Mouse (Mus musculus) lung, adult 2 months (tissue): ENCODE data around the gene Ccdc92b. TPM values are rescaled to one million over a fixed set of nuclear protein-coding genes. Genes with fewer than 3 reads are reported as not detected.

Experiments used
- DNase-seq: peaks from one replicate; pipeline ENCODE4 v3.0.0; 2022
- H3K4me1 ChIP-seq: fragments of 200-500 bp; 2 replicates; pipeline ENCODE4 v1.6.1; 2011; ENCODE audit warnings: low read length; ENCODE audit not compliant: control insufficient read depth, insufficient read depth
- H3K4me3 ChIP-seq: fragments of 200-500 bp; replicated peaks from 2 replicates; pipeline ENCODE3; 2011; ENCODE audit warnings: low read depth, mild to moderate bottlenecking, control low read depth, low read length; ENCODE audit errors: extremely low read depth
- CTCF ChIP-seq: fragments of 200-500 bp; IDR thresholded peaks from 2 replicates; pipeline ENCODE4 v1.5.1; 2011; ENCODE audit warnings: mild to moderate bottlenecking, low read length, control low read depth; ENCODE audit not compliant: insufficient read depth
- POLR2A ChIP-seq: fragments of 200-500 bp; IDR thresholded peaks from 2 replicates; pipeline ENCODE4 v1.6.1; 2011; ENCODE audit warnings: low read depth, mild to moderate bottlenecking, control low read depth, low read length, borderline replicate concordance; ENCODE audit errors: extremely low read depth
- WGBS: fragments of 180-500 bp; shearing (Covaris S2); methylation state at CpG from one replicate; pipeline ENCODE4 v1.1.7; 2018; 5-methylcytosine and 5-hydroxymethylcytosine counted together
- polyA plus RNA-seq: library from polyadenylated mRNA; depleted of rRNA; stranded (reverse); fragments of >200 nt; gene quantifications from 2 replicates; pipeline ENCODE4 v1.2.3, GENCODE M21; 2012

Gene Ccdc92b
- polyA plus RNA-seq, 1 experiment, result 0.51 TPM

GRCm38 (mm10) chr11:74584946-74585723 is 34.3 kb upstream of the Ccdc92b start:
- Histone ChIP-seq H3K4me3 (no peak overlapping the region), H3K4me1 (no peaks in the 10 kb centered on the region)
- TF ChIP-seq CTCF (no peak), POLR2A (no peak)
- 59% methylated on average over 10 of the region's 10 CpGs for WGBS
- no peak for DNase-seq

DNA sequence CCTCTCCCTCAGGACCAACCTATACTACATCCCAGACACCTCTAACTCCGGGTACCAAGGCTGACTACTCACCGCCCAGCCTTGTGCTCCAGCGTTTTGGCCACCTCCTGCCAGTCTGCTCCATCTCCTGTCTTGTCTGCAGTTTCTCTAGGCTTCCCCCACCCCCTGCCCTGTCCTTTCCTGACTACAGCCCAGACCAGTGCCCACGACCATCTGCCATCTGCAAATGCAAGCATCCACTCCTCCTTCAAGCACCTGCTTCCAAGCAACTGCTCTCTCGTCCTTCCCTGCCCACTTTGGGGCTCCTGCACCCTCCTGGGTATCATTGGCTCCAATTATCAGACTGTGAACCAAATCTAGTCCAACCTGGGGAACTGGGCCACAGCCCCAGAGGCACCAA is 33.0 kb upstream of the Ccdc92b start:
- 46% methylated on average over 5 of the region's 5 CpGs for WGBS
- H3K4me1 ChIP-seq, result no peaks in the 10 kb centered on the region
- TF ChIP-seq POLR2A, result no peak
- no peak for TF ChIP-seq CTCF
- H3K4me3 ChIP-seq, result no peak overlapping the region
- DNase-seq, result no peak

- Histone ChIP-seq H3K4me1 (no peaks in the 10 kb centered on the region), H3K4me3 (no peak overlapping the region)
- no peak for DNase-seq
- no peak for TF ChIP-seq CTCF
- TF ChIP-seq POLR2A, result no peak
- 4% methylated on average over 66 of the region's 66 CpGs for whole genome bisulfite sequencing
Observed at GRCm38 (mm10) chr11:74589401-74590238, 29.8 kb upstream of the Ccdc92b start.

DNA sequence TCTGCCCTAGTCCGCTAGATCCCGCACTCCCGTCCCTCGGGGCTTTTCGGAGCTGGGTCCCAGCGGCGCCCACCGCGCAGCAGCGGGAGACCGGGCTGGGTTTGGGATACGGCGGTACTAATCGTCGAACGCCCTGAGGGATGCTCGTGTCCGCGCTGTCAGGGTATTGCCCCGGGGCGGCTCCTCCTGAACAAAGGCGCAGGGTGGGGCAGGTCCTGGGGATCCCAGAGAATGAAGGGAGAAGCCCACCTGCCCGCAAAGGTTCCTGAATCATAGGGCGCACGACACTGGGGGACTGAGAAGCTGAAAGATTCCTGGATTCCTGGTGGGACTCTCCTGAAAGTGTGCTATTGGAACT is 29.2 kb upstream of the Ccdc92b start:
- Histone ChIP-seq H3K4me3 (no peak overlapping the region), H3K4me1 (no peaks in the 10 kb centered on the region)
- no peak for DNase-seq
- WGBS, result 2% methylated on average over 25 of the region's 25 CpGs
- TF ChIP-seq POLR2A, result no peak
- TF ChIP-seq CTCF, result no peak

- TF ChIP-seq POLR2A (no peak), CTCF (no peak)
- WGBS, result 36% methylated on average over 13 of the region's 13 CpGs
- Histone ChIP-seq H3K4me3 (no peak overlapping the region), H3K4me1 (no peaks in the 10 kb centered on the region)
- DNase-seq, result no peak
Observed at GRCm38 (mm10) chr11:74590691-74591090, 28.7 kb upstream of the Ccdc92b start.

- 69% methylated on average over 3 of the region's 3 CpGs for WGBS
- DNase-seq, result no peak
- TF ChIP-seq POLR2A (no peak), CTCF (no peak)
- Histone ChIP-seq H3K4me3 (no peak overlapping the region), H3K4me1 (no peaks in the 10 kb centered on the region)
Observed at GRCm38 (mm10) chr11:74592246-74592645, 27.2 kb upstream of the Ccdc92b start.

- TF ChIP-seq CTCF, result no peak
- no peak for TF ChIP-seq POLR2A
- no peaks in the 10 kb centered on the region for H3K4me1 ChIP-seq
- 52% methylated on average over 4 of the region's 4 CpGs for WGBS
Observed at GRCm38 (mm10) chr11:74597283-74597989, 22.0 kb upstream of the Ccdc92b start.

DNA sequence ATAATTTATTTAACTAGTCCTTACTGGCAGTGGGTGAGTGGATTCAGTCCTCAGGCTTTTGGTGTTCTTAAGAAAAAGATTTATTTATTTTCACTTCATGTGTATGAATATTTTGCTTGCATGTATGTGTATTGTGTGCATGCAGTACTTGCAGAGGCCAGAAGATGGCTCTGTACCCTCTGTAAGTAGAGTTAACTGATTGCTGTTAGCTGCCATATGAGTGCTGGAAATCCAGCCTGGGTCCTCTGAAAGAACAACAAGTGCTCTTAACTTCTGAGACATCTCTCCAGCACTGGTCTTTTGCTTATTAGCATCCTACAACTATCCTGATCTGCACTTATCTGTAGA is 21.4 kb upstream of the Ccdc92b start:
- DNase-seq, result no peak
- Histone ChIP-seq H3K4me3 (no peak overlapping the region), H3K4me1 (no peaks in the 10 kb centered on the region)
- TF ChIP-seq POLR2A (no peak), CTCF (no peak)

More at GRCm38 (mm10) chr11:74597283-74597989, 22.0 kb upstream of the Ccdc92b start:
- no peak overlapping the region for H3K4me3 ChIP-seq
- DNase-seq, result no peak

GRCm38 (mm10) chr11:74602286-74602685 is 17.1 kb upstream of the Ccdc92b start:
- no peak for DNase-seq
- H3K4me3 ChIP-seq, result no peak overlapping the region
- 83% methylated on average over 1 of the region's 1 CpGs for WGBS
- no peaks in the 10 kb centered on the region for H3K4me1 ChIP-seq
- TF ChIP-seq CTCF, result no peak
- no peak for TF ChIP-seq POLR2A
